Mouse (Mus musculus): Measurements from ENCODE around the gene Cabp4. TPM values are rescaled to one million over a fixed set of nuclear protein-coding genes. Genes with fewer than 3 reads are reported as not detected.

The Cabp4 gene
- total RNA-seq, 2 experiments from 2014 or later = not detected

DNA sequence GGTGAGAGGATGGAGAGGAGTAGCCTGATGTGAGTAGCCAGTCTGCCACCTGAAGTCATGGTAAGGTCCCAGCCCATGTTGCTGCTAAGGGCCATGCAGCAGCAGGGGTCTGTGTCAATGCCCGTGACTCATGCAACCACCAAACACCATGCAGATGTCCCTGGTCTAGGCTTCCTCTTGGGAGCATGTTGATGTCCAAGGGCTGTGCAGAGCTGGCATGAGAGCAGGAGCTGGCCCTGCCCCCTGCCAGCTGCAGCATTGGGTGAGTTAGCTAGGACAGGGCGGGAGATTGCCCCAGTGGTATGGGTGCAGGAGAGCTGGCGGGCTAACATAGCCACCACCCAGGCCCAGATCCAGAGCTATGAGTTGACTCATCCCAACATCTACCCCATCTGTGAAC, 53.4 kb downstream of the Cabp4 start:
- no peak for DNase-seq
- intact Hi-C loops (cut with DNase I) = no loop called here

- intact Hi-C loops (cut with DNase I) = no loop called here
- no peak for DNase-seq
Observed at GRCm38 (mm10) chr19:4089128-4089527, 54.7 kb downstream of the Cabp4 start.

GRCm38 (mm10) chr19:4088146-4088545, 55.7 kb downstream of the Cabp4 start:
- DNase-seq = no peak
- intact Hi-C loops (cut with DNase I) = no loop called here

DNA sequence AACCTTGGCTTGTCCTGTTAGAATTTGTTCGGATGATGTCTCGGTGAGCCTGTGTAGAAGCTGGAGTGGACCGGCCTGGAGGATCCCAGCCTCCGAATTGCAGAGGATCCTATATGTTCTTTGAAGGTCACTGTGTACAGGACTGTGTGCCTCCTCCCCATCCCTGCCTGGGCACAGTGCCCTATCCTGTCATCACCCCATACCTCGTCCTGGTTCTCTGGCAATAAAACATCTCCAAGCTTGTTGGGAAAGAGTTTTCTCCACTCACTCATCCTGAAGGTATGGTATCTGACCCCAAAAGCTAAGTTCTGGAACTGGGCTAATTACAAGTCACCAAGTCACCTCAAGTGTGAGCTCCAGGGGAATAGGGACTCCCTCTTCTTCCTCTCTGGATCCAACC, 56.7 kb downstream of the Cabp4 start:
- DNase-seq = peak; percentile 42 to 55
- intact Hi-C loops (cut with DNase I) = no loop called here

- intact Hi-C loops (cut with DNase I) = no loop called here
- no peak for DNase-seq
Observed at GRCm38 (mm10) chr19:4086156-4086555, 57.7 kb downstream of the Cabp4 start.

Other genes with a start within 250 kb of the Cabp4 start
- 10 to 100 TPM; 15.7 to 16.2 TPM for gene Tcirg1, start 236.9 kb downstream of the Cabp4 start, total RNA-seq (2021)
- gene Ndufs8, start 231.3 kb downstream of the Cabp4 start, total RNA-seq (2021) = 100 to 1,000 TPM; 358 to 371 TPM
- gene Aldh3b1, start 214.2 kb downstream of the Cabp4 start, total RNA-seq (2021) = 1 to 10 TPM; 2.6 to 2.7 TPM
- 10 to 100 TPM; 19.7 to 24.5 TPM for gene Unc93b1, start 208.8 kb downstream of the Cabp4 start, total RNA-seq (2021)
- under 1 TPM; 0.10 to 0.24 TPM for gene Aldh3b3, start 185.4 kb downstream of the Cabp4 start, total RNA-seq (2021)
- gene Aldh3b2, start 171.7 kb downstream of the Cabp4 start, total RNA-seq (2021) = under 1 TPM; 0.32 to 0.72 TPM
- gene Acy3, start 157.5 kb downstream of the Cabp4 start, total RNA-seq (2021) = 10 to 100 TPM; 12.8 to 13.4 TPM
- gene Tbx10, start 151.3 kb downstream of the Cabp4 start, total RNA-seq (2021) = not detected
- gene Nudt8, start 143.5 kb downstream of the Cabp4 start, total RNA-seq (2021) = 10 to 100 TPM; 61.2 to 71.2 TPM
- 1 to 10 TPM; 1.4 to 1.6 TPM for gene Gm49405, start 143.4 kb downstream of the Cabp4 start, total RNA-seq (2021)
- gene Doc2g, start 140.7 kb downstream of the Cabp4 start, total RNA-seq (2021) = 100 to 1,000 TPM; 102 to 103 TPM
- gene Ndufv1, start 131.2 kb downstream of the Cabp4 start, total RNA-seq (2021) = 100 to 1,000 TPM; 960 to 987 TPM
- 100 to 1,000 TPM; 270 to 278 TPM for gene Gstp1, start 106.0 kb downstream of the Cabp4 start, total RNA-seq (2021)
- gene Gstp2, start 98.0 kb downstream of the Cabp4 start, total RNA-seq (2021) = 10 to 100 TPM; 87.3 to 90.7 TPM
- gene Gstp3, start 84.5 kb downstream of the Cabp4 start, total RNA-seq (2021) = not detected
- gene Cabp2, start 62.5 kb downstream of the Cabp4 start, total RNA-seq (2021) = not detected
- gene Cdk2ap2, start 46.9 kb downstream of the Cabp4 start, total RNA-seq (2021) = 10 to 100 TPM; 21.9 to 26.3 TPM
- 10 to 100 TPM; 30.8 to 32.8 TPM for gene Pitpnm1, start 44.0 kb downstream of the Cabp4 start, total RNA-seq (2021)
- gene Aip, start 18.2 kb downstream of the Cabp4 start, total RNA-seq (2021) = 10 to 100 TPM; 47.7 to 62.6 TPM
- not detected for gene Gpr152, start 4.2 kb downstream of the Cabp4 start, total RNA-seq (2021)
- 10 to 100 TPM; 87.2 to 90.7 TPM for gene Coro1b, start 4.6 kb upstream of the Cabp4 start, total RNA-seq (2021)
- gene Ptprcap, start 9.6 kb upstream of the Cabp4 start, total RNA-seq (2021) = 1 to 10 TPM; 1.6 to 2.2 TPM
- gene Rps6kb2, start 19.3 kb upstream of the Cabp4 start, total RNA-seq (2021) = 10 to 100 TPM; 22.4 to 24.3 TPM
- gene Carns1, start 31.4 kb upstream of the Cabp4 start, total RNA-seq (2021) = 10 to 100 TPM; 40.2 to 53.6 TPM
- 1 to 10 TPM; 2.6 to 2.9 TPM for gene Tbc1d10c, start 47.3 kb upstream of the Cabp4 start, total RNA-seq (2021)
- 100 to 1,000 TPM; 420 to 454 TPM for gene Ppp1ca, start 48.0 kb upstream of the Cabp4 start, total RNA-seq (2021)
- 1 to 10 TPM; 6.0 to 8.6 TPM for gene Rad9a, start 57.6 kb upstream of the Cabp4 start, total RNA-seq (2021)
- 1 to 10 TPM; 1.6 to 2.5 TPM for gene Clcf1, start 70.2 kb upstream of the Cabp4 start, total RNA-seq (2021)
- gene AC109138.7, start 70.3 kb upstream of the Cabp4 start, total RNA-seq (2021) = not detected
- gene Pold4, start 87.9 kb upstream of the Cabp4 start, total RNA-seq (2021) = 10 to 100 TPM; 10.7 to 13.5 TPM
- 10 to 100 TPM in 1 of 2 experiments, 1 to 10 TPM in 1; 10.0 to 12.0 TPM for gene Ssh3, start 125.1 kb upstream of the Cabp4 start, total RNA-seq (2021)
- 1 to 10 TPM in 1 of 2 experiments, under 1 TPM in 1; 0.98 to 1.5 TPM for gene Ankrd13d, start 139.1 kb upstream of the Cabp4 start, total RNA-seq (2021)
- 10 to 100 TPM; 51.4 to 57.2 TPM for gene Grk2, start 162.2 kb upstream of the Cabp4 start, total RNA-seq (2021)

All from heart, postnatal 10 days (tissue).